Mouse (Mus musculus): ENCODE data around the gene Sema3e. TPM values are rescaled to one million over a fixed set of nuclear protein-coding genes. Genes with fewer than 3 reads are reported as not detected.

The Sema3e gene
- total RNA-seq, 4 experiments from 2014 or later, result 0.16 to 0.34 (median 0.24) TPM

GRCm38 (mm10) chr5:14198344-14199040 lies 173.4 kb downstream of the Sema3e start:
- no peak for DNase-seq (ENCODE audit: low spot score in 2 of 2)

DNA sequence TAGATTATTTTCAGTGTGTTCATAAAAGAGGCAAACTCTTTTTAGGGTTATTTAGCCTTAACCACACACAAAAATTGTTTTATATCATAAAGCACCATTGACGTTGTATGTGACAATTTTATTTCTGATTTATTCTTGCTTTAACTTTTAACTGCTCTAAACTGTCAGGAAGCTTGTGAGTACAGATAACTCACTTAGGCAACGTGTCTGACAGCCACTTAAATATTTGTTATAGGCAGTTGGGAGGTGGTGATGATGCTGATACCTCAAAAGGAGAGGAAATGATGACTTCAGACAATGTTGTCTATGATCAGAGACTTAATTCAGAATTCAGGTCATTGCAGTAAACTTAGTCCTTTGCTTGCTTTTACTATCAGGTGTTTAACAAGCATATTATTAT lies 181.7 kb downstream of the Sema3e start:
- DNase-seq (ENCODE audit: low spot score in 2 of 2), result no peak

- DNase-seq (ENCODE audit: low spot score in 2 of 2), result no peak
Observed at GRCm38 (mm10) chr5:14209962-14210361, 184.9 kb downstream of the Sema3e start.

- DNase-seq (ENCODE audit: low spot score in 2 of 2), result no peak
Observed at GRCm38 (mm10) chr5:14216211-14216610, 191.1 kb downstream of the Sema3e start.

GRCm38 (mm10) chr5:14218677-14219076 lies 193.6 kb downstream of the Sema3e start:
- DNase-seq (ENCODE audit: low spot score in 2 of 2), result no peak

DNA sequence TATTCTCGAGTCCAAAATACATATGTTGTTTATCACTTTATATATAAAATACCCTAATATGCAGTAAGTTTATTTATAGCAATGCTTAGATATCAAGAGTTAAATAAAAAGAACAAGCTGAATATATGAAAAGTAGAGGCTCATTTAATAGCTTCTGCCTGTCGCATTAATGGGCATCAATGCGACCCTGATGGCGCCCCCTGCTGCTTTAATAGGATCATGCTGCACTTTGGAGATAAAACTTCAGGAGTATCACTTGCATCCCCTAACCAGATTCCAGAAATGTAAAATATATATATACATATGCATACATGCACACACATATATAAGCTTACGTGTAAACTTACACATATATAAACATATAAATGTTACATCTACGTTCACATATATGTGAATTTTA lies 199.4 kb downstream of the Sema3e start:
- no peak for DNase-seq (ENCODE audit: low spot score in 2 of 2)

GRCm38 (mm10) chr5:14231027-14231426 lies 206.0 kb downstream of the Sema3e start:
- DNase-seq (ENCODE audit: low spot score in 2 of 2), result no peak

- no peak for DNase-seq (ENCODE audit: low spot score in 2 of 2)
Observed at GRCm38 (mm10) chr5:14252583-14252982, 227.5 kb downstream of the Sema3e start.

DNA sequence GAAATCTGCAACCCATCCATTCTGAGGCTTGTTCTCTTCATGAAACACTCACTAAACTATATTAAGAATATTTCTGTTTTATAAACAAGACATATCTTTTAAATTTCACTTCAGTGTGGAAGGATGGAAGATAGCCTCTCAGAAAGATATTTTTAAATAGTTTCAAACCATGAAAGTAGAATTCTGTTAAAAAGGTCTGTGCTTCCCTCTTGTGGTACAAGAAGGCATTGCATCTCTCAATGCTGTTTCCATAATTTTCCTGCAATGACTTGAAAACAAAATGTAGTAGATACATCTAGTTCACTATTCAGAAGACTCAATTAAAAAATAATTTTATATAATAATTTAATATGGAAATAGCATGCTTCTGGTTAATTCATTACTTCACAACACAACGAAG lies 228.3 kb downstream of the Sema3e start:
- DNase-seq (ENCODE audit: low spot score in 2 of 2), result no peak

DNA sequence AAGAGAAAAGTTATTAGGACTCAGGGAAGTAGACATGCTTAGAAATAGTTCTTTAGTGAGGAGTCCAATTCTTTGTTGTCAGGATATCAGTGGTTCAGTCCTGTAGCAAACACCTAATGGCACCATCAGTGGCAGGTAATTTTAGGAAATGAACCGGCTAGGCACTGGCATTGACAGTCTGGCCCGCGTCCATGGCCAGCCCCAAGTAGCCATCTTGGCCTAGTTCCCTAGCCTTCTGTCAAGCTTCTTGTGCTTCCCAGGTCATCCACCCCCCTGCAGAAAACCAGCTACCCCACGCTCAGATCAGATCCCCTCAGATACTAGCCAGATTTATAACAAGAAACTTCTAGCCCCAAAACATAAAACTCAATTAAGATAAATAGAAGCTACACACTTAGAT lies 235.1 kb downstream of the Sema3e start:
- no peak for DNase-seq (ENCODE audit: low spot score in 2 of 2)

DNA sequence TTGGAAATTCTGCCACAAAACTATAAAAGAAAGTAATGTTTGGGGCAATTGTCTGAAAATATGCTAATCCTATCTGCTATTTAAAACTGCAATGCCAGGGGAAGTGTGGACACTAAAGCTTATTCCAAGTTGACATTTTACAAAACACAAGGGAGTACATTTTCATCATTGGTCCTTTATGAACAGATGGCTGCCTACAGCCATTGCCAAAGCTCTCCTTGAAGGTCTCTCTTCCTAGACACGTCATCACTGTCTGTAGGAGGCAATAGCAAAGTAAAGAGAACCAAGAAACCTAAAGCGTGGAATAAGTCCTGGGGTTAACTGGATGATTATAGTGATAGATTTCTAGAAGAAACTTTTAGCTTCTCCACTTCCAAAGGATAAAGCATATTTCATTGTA lies 242.3 kb downstream of the Sema3e start:
- DNase-seq (ENCODE audit: low spot score in 2 of 2), result no peak

Other genes with a start within 250 kb of the Sema3e start
- not detected for gene Speer3, start 233.7 kb upstream of the Sema3e start, total RNA-seq (2022)

All from gastrocnemius, adult 8-10 months (tissue).